Mouse (Mus musculus) heart, postnatal 0 days (tissue): ENCODE results near the gene Tmem234.

Experiments
- CTCF ChIP-seq: IDR thresholded peaks from 2 replicates; pipeline ENCODE4 v1.5.1; 2016; ENCODE audit warnings: antibody characterized with exemption, control low read depth, low read depth
- EP300 ChIP-seq: IDR thresholded peaks from 2 replicates; pipeline ENCODE4 v1.6.1; 2016; ENCODE audit warnings: antibody characterized with exemption, low read depth

DNA sequence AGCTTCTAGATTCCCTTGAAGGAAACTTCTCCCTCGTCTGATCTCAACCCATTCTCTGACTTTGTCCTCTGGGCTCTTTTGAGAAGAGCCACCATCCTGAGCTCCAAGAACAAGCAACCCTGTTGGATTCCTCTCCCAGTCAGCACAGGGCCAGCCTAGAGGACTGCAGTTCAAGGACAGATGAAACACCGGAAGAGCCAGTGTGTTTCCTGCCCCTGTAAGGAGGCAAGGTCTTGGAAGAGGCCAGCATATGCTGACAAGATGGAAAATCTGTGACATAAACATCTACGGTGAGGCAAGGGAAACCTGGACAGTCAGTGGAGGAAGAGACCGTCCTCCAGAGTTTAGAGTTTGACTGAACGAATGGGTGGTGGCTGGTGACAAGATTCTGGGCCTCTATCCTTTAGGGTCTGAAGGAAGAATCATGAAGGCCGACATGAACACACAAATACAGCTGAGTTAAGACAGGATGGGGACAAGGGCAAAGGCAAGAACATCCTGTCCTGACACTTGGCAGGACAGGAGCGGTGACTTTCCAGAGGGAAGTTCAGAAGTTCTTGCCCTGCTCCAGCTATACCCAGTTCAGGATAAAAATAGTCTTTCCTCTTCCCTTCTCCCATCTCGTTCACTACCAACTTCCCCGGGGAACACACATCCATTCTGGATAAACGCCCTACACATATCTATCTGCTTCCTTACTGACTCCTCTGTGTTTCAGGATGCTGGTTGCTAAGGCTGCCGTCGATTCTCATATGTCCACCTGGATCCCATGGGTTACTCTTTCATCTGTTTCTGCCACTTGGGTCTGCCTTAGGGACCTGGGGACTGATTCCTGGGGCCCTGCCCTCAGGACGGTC, 28.0 kb upstream of the Tmem234 start:
- TF ChIP-seq CTCF (no peak), EP300 (no peak)
